Mouse (Mus musculus): ENCODE measurements around the gene Vkorc1l1. TPM values are rescaled to one million over a fixed set of nuclear protein-coding genes. Genes with fewer than 3 reads are reported as not detected.
"Not testable (repeated sequence)": the region's sequence is repeated elsewhere in the genome, so short reads cannot be mapped to it uniquely, and the experiment has no call there.

Vkorc1l1 gene
- 30.4 and 31.3 TPM in 2 replicates for polyA plus RNA-seq (2015; fragmentation: Nextera tagmentation; extraction: Ambion mirVana)

DNA sequence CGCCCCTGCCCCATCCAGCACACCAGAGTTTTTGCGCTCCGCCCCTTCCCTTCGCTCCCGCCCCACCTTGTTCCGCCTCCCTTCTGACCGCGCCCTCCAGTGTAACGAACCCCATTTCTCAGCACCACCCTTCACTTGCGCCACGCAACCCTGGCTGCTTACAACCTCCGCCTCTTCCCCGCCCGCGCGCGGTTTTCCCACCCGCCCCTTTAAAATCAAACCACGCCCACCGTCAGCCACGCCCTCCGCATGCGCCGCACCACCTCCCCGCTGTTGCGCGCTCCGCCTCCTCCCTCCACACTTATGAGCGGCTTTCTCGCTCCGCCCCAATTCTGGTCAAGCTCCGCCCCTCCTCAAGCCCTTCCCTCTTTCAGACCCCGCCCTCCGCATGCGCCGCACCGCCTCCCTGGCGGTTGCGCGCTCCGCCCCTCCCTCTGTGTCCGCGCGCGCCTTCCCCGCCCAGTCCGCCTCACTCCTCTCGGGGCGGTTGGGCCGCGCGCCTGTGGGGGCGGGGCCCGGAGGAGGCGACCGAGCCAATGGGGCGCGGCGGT lies at the start of gene Vkorc1l1:
Gene Vkorc1l1 (plus strand): TSS at position 476 of the 551 bp plus-strand sequence.
- Histone ChIP-seq H3K4me1 (peaks cover 14% of the 10 kb centered on the region), H3K9me3 (no peaks in the 10 kb centered on the region), H3K9ac (replicated peaks) (peak within 1 kb of the TSS; percentile 65), H3K36me3 (no peaks in the 10 kb centered on the region), H3K27ac (replicated peaks) (peak within 1 kb of the TSS; percentile 77), H3K27me3 (no peaks in the 10 kb centered on the region), H3K4me3 (peak within 1 kb of the TSS; percentile 64), H3K4me2 (replicated peaks) (peak within 1 kb of the TSS; percentile 83)
- under 1% methylated on average over 57 of the region's 59 CpGs for WGBS
- ATAC-seq (replicated peaks): peak; percentile 95

DNA sequence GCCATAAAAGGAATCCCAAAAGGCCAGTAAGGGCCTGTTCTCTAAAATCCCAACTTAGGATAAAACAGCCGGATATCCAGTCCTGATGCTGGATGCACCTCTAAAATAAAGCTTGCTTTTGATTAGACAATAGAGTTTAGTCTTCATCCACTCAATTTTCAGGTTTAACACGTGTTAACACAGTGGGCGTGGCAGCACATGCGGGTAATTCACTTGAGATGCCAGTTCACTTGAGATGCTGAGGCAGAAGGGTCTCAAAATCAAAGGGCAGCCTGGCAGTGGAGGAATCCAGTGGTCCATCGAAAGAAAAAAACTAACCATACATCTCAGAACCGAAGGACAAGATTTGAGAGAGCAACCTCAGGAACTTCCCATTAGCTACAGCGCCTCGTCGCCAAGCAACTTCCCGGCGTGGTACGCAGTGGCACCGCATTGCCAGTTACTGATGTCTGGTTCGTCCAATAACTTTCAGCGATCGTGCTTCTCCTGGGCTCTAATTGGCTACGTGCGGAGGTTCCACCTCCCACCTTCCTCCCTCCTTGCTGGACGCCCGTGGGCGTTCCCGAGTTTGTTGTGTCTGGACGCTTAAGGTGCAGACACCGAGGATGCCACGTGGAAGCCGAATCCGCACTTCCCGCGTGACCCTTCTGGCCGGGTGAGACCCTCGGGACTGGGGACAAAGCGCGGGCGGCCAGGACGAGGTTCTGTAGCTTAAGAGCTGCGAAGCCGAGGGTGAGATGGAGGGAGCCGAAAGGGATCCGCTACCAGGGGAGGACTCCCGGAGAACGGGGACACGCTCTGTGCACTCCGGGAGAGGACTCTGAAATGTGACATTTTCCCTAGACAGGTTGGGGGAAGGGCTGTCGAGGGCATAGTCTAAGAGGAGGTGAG lies 46.3 kb upstream of the Vkorc1l1 start, which contains the start of gene Zbed5:
Gene Zbed5 (plus strand): TSS at position 526 of the 891 bp plus-strand sequence.
- Histone ChIP-seq H3K4me1 (peaks cover 15% of the 10 kb centered on the region), H3K27me3 (0 out of 2 replicates have a peak, but pooled peaks cover 3% of the 10 kb centered on the region), H3K4me2 (replicated peaks) (peak within 1 kb of the TSS; percentile 83), H3K9ac (replicated peaks) (peak within 1 kb of the TSS; percentile 75), H3K9me3 (no peaks in the 10 kb centered on the region; the same call in 1 of the 2 replicates), H3K27ac (replicated peaks) (0 out of 2 replicates have a peak within 1 kb of the TSS, but pooled peaks have one; percentile 23), H3K36me3 (no peaks in the 10 kb centered on the region), H3K4me3 (peak within 1 kb of the TSS; percentile 90)
- peak; percentile 100 for ATAC-seq (replicated peaks)
- 2% methylated on average over 44 of the region's 44 CpGs for WGBS

DNA sequence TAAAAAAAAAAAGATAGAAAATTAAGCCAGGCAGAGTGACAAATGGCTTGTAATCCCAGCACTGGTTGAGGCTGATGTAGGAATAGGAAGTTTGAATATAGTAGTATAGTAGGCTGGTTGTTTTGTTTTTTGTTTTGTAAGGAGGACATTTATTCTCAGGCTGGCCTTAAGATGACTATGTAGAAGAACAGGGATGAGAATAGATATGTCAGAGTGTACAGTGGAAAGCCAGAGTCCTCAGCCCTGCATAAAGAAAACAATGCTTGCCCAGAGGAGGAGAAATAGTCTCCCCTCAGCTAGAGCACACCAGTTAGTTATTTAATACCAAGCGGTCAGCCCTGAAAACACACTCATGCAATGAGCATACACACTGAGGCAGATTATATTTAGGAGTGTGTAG lies 43.3 kb upstream of the Vkorc1l1 start, which contains the start of gene Phkg1:
Gene Phkg1 (minus strand): TSS at position 101 of the 400 bp plus-strand sequence.
- no peak for ATAC-seq (replicated peaks)
- WGBS: 96% methylated on average over 1 of the region's 1 CpGs
- Histone ChIP-seq H3K4me2 (replicated peaks) (no peak within 1 kb of the TSS), H3K9ac (replicated peaks) (no peak within 1 kb of the TSS), H3K9me3 (no peaks in the 10 kb centered on the region; the same call in 1 of the 2 replicates), H3K4me3 (no peak within 1 kb of the TSS), H3K27me3 (no peaks in the 10 kb centered on the region), H3K27ac (replicated peaks) (no peak within 1 kb of the TSS), H3K36me3 (peaks cover 19% of the 10 kb centered on the region; the same call in 1 of the 2 replicates), H3K4me1 (peaks cover 15% of the 10 kb centered on the region)

DNA sequence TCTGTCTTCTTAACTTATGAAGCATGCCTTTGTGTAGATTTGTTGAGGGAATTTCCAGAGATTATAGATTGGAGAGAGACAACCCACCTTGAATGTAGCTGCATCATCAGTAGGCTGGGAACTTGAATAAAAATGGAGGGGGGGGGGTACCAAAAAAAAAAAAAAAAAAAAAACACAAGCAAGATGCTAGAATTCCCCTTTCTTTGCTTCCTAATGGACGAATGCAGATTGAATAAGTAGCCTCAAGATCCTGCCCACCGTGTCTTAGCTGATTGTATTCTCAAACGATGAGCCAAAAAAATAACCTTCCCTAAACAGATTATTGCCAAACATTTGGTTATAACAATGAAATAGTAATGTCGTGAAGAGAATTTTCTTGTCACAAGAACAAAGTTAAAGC lies 34.0 kb upstream of the Vkorc1l1 start:
- Histone ChIP-seq H3K4me2 (replicated peaks) (peak overlapping the region; percentile 78), H3K27me3 (no peaks in the 10 kb centered on the region), H3K9me3 (no peaks in the 10 kb centered on the region), H3K27ac (replicated peaks) (peak overlapping the region; percentile 89), H3K4me1 (peaks cover 8% of the 10 kb centered on the region), H3K4me3 (peak overlapping the region; percentile 67), H3K9ac (replicated peaks) (peak overlapping the region; percentile 80), H3K36me3 (peaks cover 8% of the 10 kb centered on the region; the same call in 1 of the 2 replicates)
- ATAC-seq (replicated peaks): no peak
- WGBS: 19% methylated on average over 4 of the region's 4 CpGs

DNA sequence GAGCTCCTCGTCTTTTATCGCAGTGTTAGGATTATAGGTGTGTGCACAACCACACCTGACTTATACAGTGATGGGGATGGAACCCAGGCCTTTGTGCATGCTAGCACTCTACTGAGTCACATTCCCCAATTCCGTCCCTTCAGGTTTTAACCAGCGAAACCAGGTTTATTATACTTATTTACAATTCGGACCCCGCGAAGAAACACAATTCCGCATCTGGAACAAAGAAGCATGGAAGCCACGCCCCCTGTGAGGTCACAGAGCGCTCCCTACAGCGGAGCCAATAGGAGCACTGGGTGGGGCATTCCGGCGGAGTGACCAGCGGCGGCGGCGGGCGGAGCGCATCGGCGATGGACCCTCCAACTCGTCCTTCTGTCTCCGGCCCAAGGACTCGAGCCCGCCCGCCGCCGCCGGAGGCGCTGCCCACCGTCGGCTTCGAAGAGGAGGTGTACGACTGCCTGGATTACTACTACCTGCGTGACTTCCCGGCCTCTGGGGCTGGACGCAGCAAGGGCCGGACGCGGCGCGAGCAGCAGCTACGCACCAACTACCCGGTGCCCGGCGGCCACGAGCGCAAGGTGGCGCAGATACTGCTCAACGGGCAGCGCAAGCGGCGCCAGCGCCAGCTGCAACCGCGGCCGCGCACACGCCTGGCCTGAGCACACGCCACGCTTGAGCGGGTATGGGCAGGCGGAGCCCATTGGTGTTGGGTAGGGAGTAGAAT lies 33.4 kb upstream of the Vkorc1l1 start, which contains the start of gene Nupr1l:
Gene Nupr1l (plus strand): TSS at position 299 of the 724 bp plus-strand sequence.
- under 1% methylated on average over 63 of the region's 63 CpGs for WGBS
- peak; percentile 98 for ATAC-seq (replicated peaks)

DNA sequence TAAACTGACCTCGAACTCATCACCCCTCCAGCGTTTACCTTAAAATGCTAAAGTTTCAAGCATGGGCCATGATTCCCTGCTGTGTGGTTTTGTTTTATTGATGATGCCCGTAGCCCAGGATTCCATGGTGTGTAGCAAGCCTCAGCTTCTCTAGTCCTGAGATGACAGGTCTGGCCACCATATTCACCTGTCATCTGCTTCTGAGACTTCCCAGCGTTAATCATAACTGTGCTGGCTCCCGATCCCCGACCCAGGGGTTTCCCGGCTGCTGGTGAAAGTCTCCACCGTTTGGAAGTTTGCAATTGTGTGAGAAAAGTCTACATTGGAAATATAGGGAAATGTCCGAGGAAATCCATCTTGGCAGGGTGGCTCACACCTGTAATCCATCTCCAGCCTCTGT lies 32.6 kb upstream of the Vkorc1l1 start:
- ATAC-seq (replicated peaks): no peak

More for the DNA sequence above, 33.4 kb upstream of the Vkorc1l1 start, which contains the start of gene Nupr1l:
- H3K27me3 ChIP-seq: no peaks in the 10 kb centered on the region
- H3K4me2 ChIP-seq (replicated peaks): peak within 1 kb of the TSS; percentile 78
- 0 out of 2 replicates have a peak, but pooled peaks cover 2% of the 10 kb centered on the region for H3K36me3 ChIP-seq
- no peaks in the 10 kb centered on the region for H3K9me3 ChIP-seq
- H3K4me1 ChIP-seq: peaks cover 8% of the 10 kb centered on the region
- H3K27ac ChIP-seq (replicated peaks): peak within 1 kb of the TSS; percentile 89
- H3K4me3 ChIP-seq: peak within 1 kb of the TSS; percentile 67
- H3K9ac ChIP-seq (replicated peaks): peak within 1 kb of the TSS; percentile 80

DNA sequence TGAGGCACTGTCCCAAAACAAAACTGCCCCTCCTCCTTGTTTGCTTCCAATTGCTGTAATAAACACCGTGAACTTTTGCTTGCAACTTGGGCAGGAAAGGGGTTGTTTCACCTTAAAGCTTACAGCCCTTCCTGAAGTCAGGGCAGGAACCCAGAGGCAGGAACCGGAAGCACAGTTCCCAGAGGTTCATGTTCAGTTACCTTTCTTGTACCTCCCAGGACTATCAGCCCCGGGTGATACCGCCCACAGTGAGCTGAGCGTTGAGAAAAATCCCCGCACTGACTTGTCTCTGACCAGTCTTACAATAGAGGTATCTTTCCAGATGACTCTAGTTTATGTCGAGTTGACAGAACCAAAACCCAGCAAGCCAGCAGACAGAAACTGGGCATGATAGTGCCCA lies 32.2 kb upstream of the Vkorc1l1 start:
- H3K4me3 ChIP-seq: peak overlapping the region; percentile 67; the same call in 1 of the 2 replicates
- no peaks in the 10 kb centered on the region for H3K9me3 ChIP-seq
- WGBS: 88% methylated on average over 7 of the region's 7 CpGs
- no peak for ATAC-seq (replicated peaks)
- H3K9ac ChIP-seq (replicated peaks): no peak overlapping the region
- H3K27me3 ChIP-seq: no peaks in the 10 kb centered on the region
- no peak overlapping the region for H3K27ac ChIP-seq (replicated peaks)
- peaks cover 8% of the 10 kb centered on the region for H3K4me1 ChIP-seq
- no peak overlapping the region for H3K4me2 ChIP-seq (replicated peaks)
- H3K36me3 ChIP-seq: no peaks in the 10 kb centered on the region

More for the DNA sequence above, 32.6 kb upstream of the Vkorc1l1 start:
- WGBS: 73% methylated on average over 9 of the region's 9 CpGs
- Histone ChIP-seq H3K4me1 (peaks cover 8% of the 10 kb centered on the region), H3K27me3 (no peaks in the 10 kb centered on the region), H3K9me3 (no peaks in the 10 kb centered on the region), H3K27ac (replicated peaks) (peak overlapping the region; percentile 89; the same call in 1 of the 2 replicates), H3K4me2 (replicated peaks) (peak overlapping the region; percentile 78), H3K36me3 (no peaks in the 10 kb centered on the region), H3K9ac (replicated peaks) (peak overlapping the region; percentile 80), H3K4me3 (peak overlapping the region; percentile 67)

DNA sequence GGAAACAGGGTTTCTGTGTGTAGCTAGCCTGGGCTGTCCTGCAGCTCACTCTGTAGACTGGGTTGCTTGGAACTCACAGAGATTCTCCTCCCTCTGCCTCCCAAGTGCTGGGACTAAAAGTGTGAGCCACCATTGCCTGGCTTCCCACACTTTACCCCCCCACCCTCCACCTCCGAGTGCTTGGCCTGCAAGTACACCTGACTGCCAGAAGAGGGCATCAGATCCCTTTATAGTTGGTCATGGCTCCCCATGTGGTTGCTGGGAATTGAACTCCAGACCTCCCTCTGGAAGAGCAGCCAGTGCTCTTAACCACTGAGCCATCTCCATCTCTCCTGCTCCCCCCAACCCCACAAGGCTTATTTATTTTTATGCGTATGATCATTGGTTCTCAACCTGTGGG lies 27.7 kb upstream of the Vkorc1l1 start:
- Histone ChIP-seq H3K27me3 (no peaks in the 10 kb centered on the region), H3K9me3 (no peaks in the 10 kb centered on the region), H3K4me2 (replicated peaks) (no peak overlapping the region), H3K36me3 (no peaks in the 10 kb centered on the region), H3K4me1 (peaks cover 4% of the 10 kb centered on the region), H3K4me3 (no peak overlapping the region), H3K9ac (replicated peaks) (no peak overlapping the region), H3K27ac (replicated peaks) (no peak overlapping the region)
- WGBS: 32% methylated on average over 2 of the region's 2 CpGs
- no peak for ATAC-seq (replicated peaks)

DNA sequence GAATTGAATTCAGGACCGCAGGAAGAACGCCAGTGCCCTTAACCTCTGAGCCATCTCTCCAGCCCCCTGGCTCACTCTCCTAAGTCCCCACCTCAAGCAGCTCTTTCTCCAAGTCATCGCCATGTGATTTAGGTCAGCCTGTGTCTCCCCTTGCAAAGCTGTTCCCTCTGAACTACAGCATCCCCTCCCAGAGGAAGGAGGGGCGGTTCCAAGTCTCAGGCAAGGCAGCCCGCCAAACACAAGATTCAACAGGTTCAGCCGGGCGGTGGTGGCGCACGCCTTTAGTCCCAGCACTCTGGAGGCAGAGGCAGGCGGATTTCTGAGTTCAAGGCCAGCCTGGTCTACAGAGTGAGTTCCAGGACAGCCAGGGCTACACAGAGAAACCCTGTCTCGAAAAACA lies 26.3 kb upstream of the Vkorc1l1 start:
- not testable (repeated sequence) for H3K4me1 ChIP-seq; H3K9me3 ChIP-seq; H3K4me2 ChIP-seq (replicated peaks); H3K36me3 ChIP-seq; H3K9ac ChIP-seq (replicated peaks); H3K27me3 ChIP-seq; H3K27ac ChIP-seq (replicated peaks); ATAC-seq (replicated peaks); H3K4me3 ChIP-seq
- 94% methylated on average over 11 of the region's 11 CpGs for WGBS

DNA sequence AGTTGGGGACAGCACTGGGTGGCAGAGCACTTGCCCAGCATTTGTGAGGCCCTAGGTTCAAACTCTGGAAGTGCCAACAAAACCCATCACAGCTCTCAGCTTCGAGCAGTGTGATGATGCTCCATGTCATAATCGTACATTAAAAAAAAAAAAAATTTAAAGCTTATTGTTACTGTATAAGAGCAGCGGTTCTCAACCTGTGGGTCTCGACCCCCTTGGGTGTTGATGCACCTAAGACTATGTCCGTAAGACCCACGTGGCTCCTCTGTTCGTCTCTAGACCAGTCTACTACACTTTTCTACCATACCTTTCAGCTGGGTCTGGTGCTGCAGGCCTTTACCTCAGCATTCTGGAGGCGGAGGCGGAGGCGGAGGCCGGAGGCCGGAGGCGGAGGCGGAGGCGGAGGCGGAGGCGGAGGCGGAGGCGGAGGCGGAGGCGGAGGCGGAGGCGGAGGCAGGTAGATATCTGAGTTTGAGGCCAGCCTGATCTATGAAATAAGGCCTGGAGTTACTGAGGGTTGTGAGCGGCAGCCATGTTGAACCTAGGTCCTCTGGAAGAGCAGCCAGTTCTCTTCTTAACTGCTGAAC lies 23.6 kb upstream of the Vkorc1l1 start:
- no peak overlapping the region for H3K27ac ChIP-seq (replicated peaks)
- no peaks in the 10 kb centered on the region for H3K36me3 ChIP-seq
- H3K27me3 ChIP-seq: no peaks in the 10 kb centered on the region
- H3K9me3 ChIP-seq: no peaks in the 10 kb centered on the region
- H3K9ac ChIP-seq (replicated peaks): no peak overlapping the region
- ATAC-seq (replicated peaks): no peak
- H3K4me3 ChIP-seq: no peak overlapping the region
- H3K4me2 ChIP-seq (replicated peaks): no peak overlapping the region
- no peaks in the 10 kb centered on the region for H3K4me1 ChIP-seq
- 92% methylated on average over 24 of the region's 24 CpGs for WGBS

DNA sequence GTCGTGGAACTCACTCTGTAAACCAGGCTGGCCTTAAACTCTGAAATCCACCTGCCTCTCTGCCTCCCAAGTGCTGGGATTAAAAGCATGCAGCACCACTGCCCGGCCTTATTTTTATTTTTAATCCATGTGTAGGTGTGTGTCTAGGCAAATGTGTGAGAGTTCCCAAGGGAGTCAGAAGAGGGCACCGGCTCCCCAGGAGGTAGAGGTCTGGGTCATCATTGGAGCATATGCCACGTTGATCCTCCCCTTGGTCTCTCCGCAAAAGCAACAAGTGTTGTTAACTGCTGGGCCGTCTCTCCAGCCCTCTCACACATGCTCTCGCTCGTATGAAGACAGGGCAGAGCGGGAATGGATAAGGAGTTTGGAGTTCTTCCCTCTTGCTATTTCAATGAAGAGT lies 23.0 kb upstream of the Vkorc1l1 start:
- H3K4me1 ChIP-seq: no peaks in the 10 kb centered on the region
- no peaks in the 10 kb centered on the region for H3K36me3 ChIP-seq
- no peak overlapping the region for H3K9ac ChIP-seq (replicated peaks)
- H3K27me3 ChIP-seq: no peaks in the 10 kb centered on the region
- ATAC-seq (replicated peaks): no peak
- H3K27ac ChIP-seq (replicated peaks): no peak overlapping the region
- no peak overlapping the region for H3K4me2 ChIP-seq (replicated peaks)
- 87% methylated on average over 9 of the region's 9 CpGs for WGBS
- H3K9me3 ChIP-seq: no peaks in the 10 kb centered on the region
- H3K4me3 ChIP-seq: no peak overlapping the region

All from forebrain, embryonic 15.5 days (tissue).